23 mouse cellular contexts compared by ENCODE assay signal in the genomic region with DNA sequence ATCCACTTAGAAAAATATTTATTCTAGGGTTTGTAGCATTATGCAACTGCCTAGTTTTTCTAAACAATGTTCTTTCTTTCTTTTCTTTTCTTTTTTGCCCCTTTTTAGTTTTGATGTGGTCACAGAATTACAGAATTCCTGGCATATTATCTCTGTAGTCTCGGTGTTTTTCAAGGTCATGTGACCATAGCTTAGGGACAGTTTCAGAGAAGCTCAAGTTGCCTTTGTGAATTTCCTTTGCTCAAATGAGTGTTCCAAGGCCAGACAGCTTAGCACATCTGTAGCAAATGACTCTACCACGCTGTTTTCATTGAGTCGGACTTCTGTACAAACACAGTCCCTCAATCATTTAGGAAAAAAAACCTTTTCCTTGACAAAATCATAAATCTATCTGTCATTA.
DNase-seq lines count a peak whose midpoint lies in the region; ATAC-seq and TF ChIP-seq lines count a peak whose summit lies in the region.
"Had no signal": no experiment of that assay in that cellular context is flagged by ENCODE, and none has a peak within 500 bp of the region (broad histone marks: within the 10 kb centered on the region; RNA-seq: fewer than 3 reads in every experiment).

No protein-coding gene starts in this region.

- no peak overlapping the region for H3K27ac ChIP-seq in embryonic facial prominence, embryonic 11.5 days (replicated peaks; ENCODE audit: low read depth, low read length)
- no peak overlapping the region for H3K27ac ChIP-seq in embryonic facial prominence, embryonic 10.5 days (replicated peaks)
- no peak overlapping the region for H3K27ac ChIP-seq in layer of hippocampus, adult 2 months
- H3K27ac ChIP-seq: embryonic facial prominence, embryonic 15.5 days; forebrain, embryonic 10.5 days; gastrocnemius, adult 2 months; heart, embryonic 13.5 days; hindbrain, embryonic 12.5 days had no signal

- H3K9me3 ChIP-seq in embryonic facial prominence, embryonic 11.5 days (replicated peaks; ENCODE audit: control insufficient read depth, low read length), result no peaks in the 10 kb centered on the region
- H3K9me3 ChIP-seq in embryonic facial prominence, embryonic 10.5 days, result no peaks in the 10 kb centered on the region
- H3K9me3 ChIP-seq: embryonic facial prominence, embryonic 15.5 days; forebrain, embryonic 10.5 days; heart, embryonic 13.5 days; hindbrain, embryonic 12.5 days had no signal

- no peak for TF ChIP-seq CTCF in layer of hippocampus, adult 2 months (conservative IDR thresholded peaks at IDR 0.05)

- no peaks in the 10 kb centered on the region for H3K36me3 ChIP-seq in embryonic facial prominence, embryonic 11.5 days (replicated peaks; ENCODE audit: control insufficient read depth, insufficient read depth, low read depth, low read length)
- no peaks in the 10 kb centered on the region for H3K36me3 ChIP-seq in embryonic facial prominence, embryonic 10.5 days (replicated peaks)
- H3K36me3 ChIP-seq: embryonic facial prominence, embryonic 15.5 days; forebrain, embryonic 10.5 days; heart, embryonic 13.5 days; hindbrain, embryonic 12.5 days had no signal

- no peak overlapping the region for H3K4me3 ChIP-seq in embryonic facial prominence, embryonic 11.5 days (ENCODE audit: low read depth, low read length)
- no peak overlapping the region for H3K4me3 ChIP-seq in embryonic facial prominence, embryonic 10.5 days
- H3K4me3 ChIP-seq in layer of hippocampus, adult 2 months, result no peak overlapping the region
- H3K4me3 ChIP-seq: embryonic facial prominence, embryonic 15.5 days; erythroblast, embryonic 14.5 days; forebrain, embryonic 10.5 days; gastrocnemius, adult 2 months; heart, embryonic 13.5 days; hindbrain, embryonic 12.5 days had no signal

- H3K4me1 ChIP-seq in embryonic facial prominence, embryonic 11.5 days (ENCODE audit: control insufficient read depth, insufficient read depth, low read length), result no peaks in the 10 kb centered on the region
- no peaks in the 10 kb centered on the region for H3K4me1 ChIP-seq in embryonic facial prominence, embryonic 10.5 days
- H3K4me1 ChIP-seq: embryonic facial prominence, embryonic 15.5 days; forebrain, embryonic 10.5 days; heart, embryonic 13.5 days; hindbrain, embryonic 12.5 days had no signal

- no peak for ATAC-seq in embryonic facial prominence, embryonic 11.5 days (replicated peaks; ENCODE audit: insufficient number of reproducible peaks, low FRiP score, low TSS enrichment, low read depth)
- ATAC-seq: activated CD4-positive, CD25-positive, alpha-beta regulatory T cell, adult 4 months; forebrain, embryonic 14.5 days; hindbrain, embryonic 16.5 days; inflammation-experienced regulatory T-cells, adult 6 months had no signal

- WGBS in embryonic facial prominence, embryonic 11.5 days, result 49% methylated on average over 3 of the region's 3 CpGs
- 68% methylated on average over 3 of the region's 3 CpGs for WGBS in embryonic facial prominence, embryonic 10.5 days

- no peaks in the 10 kb centered on the region for H3K27me3 ChIP-seq in embryonic facial prominence, embryonic 11.5 days (ENCODE audit: control insufficient read depth, insufficient read depth, low read length)
- H3K27me3 ChIP-seq in embryonic facial prominence, embryonic 10.5 days (replicated peaks; ENCODE audit: low read depth, poor library complexity, severe bottlenecking), result no peaks in the 10 kb centered on the region
- H3K27me3 ChIP-seq: embryonic facial prominence, embryonic 15.5 days; heart, embryonic 13.5 days; hindbrain, embryonic 12.5 days had no signal

- H3K4me2 ChIP-seq in embryonic facial prominence, embryonic 11.5 days (ENCODE audit: low read depth, low read length), result no peak overlapping the region
- H3K4me2 ChIP-seq: embryonic facial prominence, embryonic 15.5 days; heart, embryonic 13.5 days; hindbrain, embryonic 12.5 days had no signal

- peak; percentile 21 for DNase-seq in embryonic facial prominence, embryonic 11.5 days (ENCODE audit: low spot score)
- DNase-seq in embryonic facial prominence, embryonic 10.5 days (ENCODE audit: low spot score), result no peak
- peak; percentile 7 for DNase-seq in lung, postnatal 36 days
- DNase-seq in lung, adult 18-20 months, result no peak
- DNase-seq in Muller cell, postnatal 12 days (ENCODE audit: inconsistent ontology term), result peak; percentile 82
- no peak for DNase-seq in testis, postnatal 10 days (ENCODE audit: low spot score)
- no peak for DNase-seq in layer of hippocampus, adult 2 months (ENCODE audit: low spot score in 2 of 2)
- DNase-seq: adrenal gland, postnatal 14 days; cerebellum, adult 18-20 months; cerebellum, adult 9-11 months; cerebellum, postnatal 36 days; gastrocnemius, adult 2 months; gastrocnemius, postnatal 25 days; heart, postnatal 36 days had no signal

- no peak overlapping the region for H3K9ac ChIP-seq in embryonic facial prominence, embryonic 11.5 days (replicated peaks; ENCODE audit: low read length)
- H3K9ac ChIP-seq: embryonic facial prominence, embryonic 15.5 days; heart, embryonic 13.5 days; hindbrain, embryonic 12.5 days had no signal

Comparison
In these comparisons a context has a peak if more than half of its experiments do, and no peak if none do; other contexts are left out.
1. DNase-seq: peak in embryonic facial prominence, embryonic 11.5 days (single experiment), lung, postnatal 36 days (single experiment) and Muller cell, postnatal 12 days (single experiment); none in embryonic facial prominence, embryonic 10.5 days (single experiment), lung, adult 18-20 months (0 of 2), testis, postnatal 10 days (single experiment) and layer of hippocampus, adult 2 months (0 of 2).